Mouse (Mus musculus): ENCODE results near the gene Cpeb4. TPM values are rescaled to one million over a fixed set of nuclear protein-coding genes. Genes with fewer than 3 reads are reported as not detected.

Gene Cpeb4
- polyA plus RNA-seq, 1 experiment from 2014 or later: 5.4 TPM

DNA sequence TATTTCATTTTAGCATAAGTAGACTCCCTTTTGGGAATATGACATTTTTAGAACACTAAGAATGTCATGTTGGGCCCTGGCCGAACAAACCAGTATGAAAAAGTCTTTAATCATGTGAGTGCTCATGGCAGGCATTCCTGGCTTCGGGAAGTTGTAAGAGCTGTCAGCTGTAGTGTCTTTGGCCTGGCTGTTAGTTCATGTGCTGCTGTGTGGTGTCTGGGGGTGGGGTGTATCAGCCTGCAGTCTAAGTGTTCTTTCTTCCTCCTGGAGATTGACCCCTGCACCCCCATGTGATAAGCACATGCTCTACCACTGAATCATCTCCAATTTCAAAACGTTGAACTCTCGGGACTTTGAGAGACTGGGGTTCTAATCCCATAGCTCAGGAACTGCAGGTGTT is 63.6 kb downstream of the Cpeb4 start:
- Histone ChIP-seq H3K36me3 (peaks cover 19% of the 10 kb centered on the region), H3K4me3 (no peak overlapping the region), H3K27ac (no peak overlapping the region), H3K27me3 (ENCODE audit: insufficient read depth, poor library complexity, severe bottlenecking) (no peaks in the 10 kb centered on the region), H3K9me3 (no peaks in the 10 kb centered on the region), H3K4me1 (peaks cover 9% of the 10 kb centered on the region)
- DNase-seq (ENCODE audit: low spot score): no peak
- 27% methylated on average over 4 of the region's 4 CpGs for WGBS

DNA sequence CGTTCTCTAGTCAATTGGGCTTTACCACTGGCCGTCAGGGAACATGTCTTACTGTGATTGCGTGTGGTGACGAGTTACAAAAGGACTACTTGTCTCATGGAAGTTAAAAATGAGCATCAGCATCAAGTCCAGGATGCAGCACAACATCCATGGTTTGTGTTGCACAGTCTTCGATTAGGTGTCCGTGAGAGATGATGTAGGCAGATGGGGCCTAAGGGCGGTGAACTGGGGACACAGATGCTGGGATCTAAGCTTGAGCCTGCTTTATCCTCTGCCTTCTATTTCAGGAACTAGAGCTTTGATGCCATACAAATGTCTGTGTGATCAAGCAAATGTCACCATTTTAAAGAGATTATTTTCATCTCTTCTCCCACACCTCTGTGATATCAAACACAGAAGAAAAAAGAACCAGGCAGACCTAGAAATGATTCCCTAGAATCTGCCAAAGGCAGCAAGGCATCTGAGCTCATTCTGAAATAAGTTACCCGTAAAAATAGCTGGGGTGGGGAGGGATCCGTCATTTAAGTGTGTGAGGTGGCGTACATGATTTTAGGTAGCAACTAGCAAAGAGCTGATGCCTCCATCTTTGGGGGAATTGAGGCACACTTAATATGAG is 65.0 kb downstream of the Cpeb4 start:
- Histone ChIP-seq H3K4me3 (no peak overlapping the region), H3K9me3 (no peaks in the 10 kb centered on the region), H3K4me1 (peaks cover 9% of the 10 kb centered on the region), H3K36me3 (peaks cover 5% of the 10 kb centered on the region; the same call in 1 of the 2 replicates), H3K27ac (no peak overlapping the region), H3K27me3 (ENCODE audit: insufficient read depth, poor library complexity, severe bottlenecking) (no peaks in the 10 kb centered on the region)
- DNase-seq (ENCODE audit: low spot score): no peak
- WGBS: 87% methylated on average over 10 of the region's 10 CpGs

DNA sequence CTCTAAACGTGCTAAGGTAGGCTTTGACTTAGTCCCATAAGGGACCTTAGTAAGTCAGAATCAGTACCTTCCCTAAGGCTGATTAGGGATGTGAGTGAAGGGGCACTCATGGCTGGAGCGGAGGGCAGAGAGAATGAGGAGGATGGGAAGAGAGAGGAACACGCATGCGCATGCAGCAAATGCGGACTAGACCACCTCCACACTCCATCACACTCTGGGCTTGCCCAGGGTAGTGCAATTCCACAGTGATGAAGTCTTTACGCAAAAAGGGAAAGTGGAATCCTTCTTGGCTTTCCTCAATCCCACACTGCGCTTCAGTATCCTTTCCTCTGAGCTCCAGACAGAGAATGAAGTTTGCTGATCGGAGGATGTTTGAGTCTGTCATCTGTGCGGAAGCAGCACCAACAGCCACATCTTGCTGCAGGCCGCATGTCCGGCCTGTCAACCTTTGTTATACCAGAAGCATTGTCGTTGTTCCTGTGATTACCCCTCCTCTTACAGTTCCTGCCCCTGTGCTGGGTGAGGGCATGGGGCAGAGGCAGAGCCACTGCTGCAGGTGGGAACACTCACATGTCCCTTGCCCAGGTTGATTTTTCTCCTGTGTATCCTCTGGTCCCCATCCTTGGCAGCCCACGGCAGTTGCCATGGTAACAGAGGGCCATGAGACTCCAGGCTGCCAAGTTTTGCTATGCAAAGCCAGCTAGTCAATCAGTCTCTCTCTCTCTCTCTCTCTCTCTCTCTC is 69.1 kb downstream of the Cpeb4 start:
- WGBS: 81% methylated on average over 13 of the region's 13 CpGs
- 0 out of 2 replicates have a peak, but pooled peaks cover 2% of the 10 kb centered on the region for H3K36me3 ChIP-seq
- H3K27me3 ChIP-seq (ENCODE audit: insufficient read depth, poor library complexity, severe bottlenecking): no peaks in the 10 kb centered on the region
- H3K27ac ChIP-seq: no peak overlapping the region
- no peaks in the 10 kb centered on the region for H3K9me3 ChIP-seq
- H3K4me3 ChIP-seq: no peak overlapping the region
- no peak for DNase-seq (ENCODE audit: low spot score)
- peaks cover 3% of the 10 kb centered on the region for H3K4me1 ChIP-seq

DNA sequence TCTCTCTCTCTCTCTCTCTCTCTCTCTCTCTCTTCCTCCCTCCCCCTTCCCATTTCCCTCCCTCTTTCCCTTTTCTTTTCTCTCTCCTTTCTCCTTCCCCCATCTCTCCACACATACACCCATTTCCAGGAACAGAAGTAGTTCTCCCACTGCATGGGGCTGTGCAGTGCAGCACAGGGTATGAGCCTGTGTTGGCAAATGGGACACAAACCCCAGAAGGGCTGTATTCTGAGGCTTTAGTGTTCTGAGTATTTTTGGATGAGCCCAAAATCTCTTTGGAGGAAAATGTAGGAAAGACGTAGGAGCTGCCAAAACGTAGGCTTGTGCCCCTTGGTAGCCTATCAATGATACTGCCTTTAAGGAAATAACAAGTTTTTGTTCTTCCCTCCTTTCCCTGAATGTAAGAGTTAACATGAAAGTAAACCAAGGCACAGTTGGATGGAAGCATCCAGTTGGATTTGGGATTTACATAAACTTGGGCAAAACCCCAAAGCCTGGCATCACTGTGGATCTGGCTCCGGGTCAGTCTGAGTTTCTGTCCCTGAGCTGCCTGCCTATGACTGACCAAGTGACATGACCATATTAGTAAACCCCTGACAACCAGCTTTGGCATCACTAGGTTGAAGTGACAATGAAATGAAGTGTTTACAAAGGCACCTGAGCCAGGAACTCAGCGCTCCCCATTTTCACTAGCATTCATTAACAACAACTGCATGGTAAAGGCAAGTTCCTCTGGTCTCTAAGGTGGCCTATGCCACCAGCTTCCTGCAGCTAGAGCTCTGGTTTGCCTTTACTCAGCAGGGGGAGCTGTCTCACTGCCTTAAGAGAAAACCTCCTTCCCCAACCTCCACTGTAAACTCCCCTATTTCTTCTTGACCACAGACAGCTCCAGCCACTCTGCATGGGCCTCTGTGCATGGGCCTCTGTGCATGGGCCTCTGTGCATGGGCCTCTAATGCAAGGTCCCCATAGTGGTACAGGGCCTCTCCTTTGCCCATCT is 69.9 kb downstream of the Cpeb4 start:
- no peaks in the 10 kb centered on the region for H3K4me1 ChIP-seq
- no peak overlapping the region for H3K4me3 ChIP-seq
- H3K9me3 ChIP-seq: no peaks in the 10 kb centered on the region
- DNase-seq (ENCODE audit: low spot score): no peak
- no peak overlapping the region for H3K27ac ChIP-seq
- H3K27me3 ChIP-seq (ENCODE audit: insufficient read depth, poor library complexity, severe bottlenecking): no peaks in the 10 kb centered on the region
- no peaks in the 10 kb centered on the region for H3K36me3 ChIP-seq
- 76% methylated on average over 4 of the region's 4 CpGs for WGBS

DNA sequence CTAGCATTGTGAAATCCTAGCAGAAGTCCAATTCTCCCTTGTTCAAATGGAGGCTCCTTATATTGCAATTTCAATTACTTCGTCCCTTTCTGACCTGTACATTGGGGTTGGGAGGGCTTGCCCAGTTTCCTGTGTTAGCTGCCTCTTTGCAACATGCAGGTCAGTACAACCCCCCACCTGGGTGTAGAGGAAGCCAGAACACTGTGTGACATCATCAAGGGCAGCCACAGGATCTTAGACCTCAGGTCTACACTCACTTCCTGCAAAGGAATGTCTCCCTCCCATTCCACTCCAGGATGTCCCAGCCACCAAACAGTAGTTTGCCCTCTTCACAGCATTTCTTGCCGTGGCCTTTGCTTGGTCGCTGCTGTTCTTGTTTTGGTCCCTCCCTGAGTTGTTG is 73.5 kb downstream of the Cpeb4 start:
- 73% methylated on average over 3 of the region's 3 CpGs for WGBS
- H3K4me3 ChIP-seq: no peak overlapping the region
- H3K9me3 ChIP-seq: no peaks in the 10 kb centered on the region

DNA sequence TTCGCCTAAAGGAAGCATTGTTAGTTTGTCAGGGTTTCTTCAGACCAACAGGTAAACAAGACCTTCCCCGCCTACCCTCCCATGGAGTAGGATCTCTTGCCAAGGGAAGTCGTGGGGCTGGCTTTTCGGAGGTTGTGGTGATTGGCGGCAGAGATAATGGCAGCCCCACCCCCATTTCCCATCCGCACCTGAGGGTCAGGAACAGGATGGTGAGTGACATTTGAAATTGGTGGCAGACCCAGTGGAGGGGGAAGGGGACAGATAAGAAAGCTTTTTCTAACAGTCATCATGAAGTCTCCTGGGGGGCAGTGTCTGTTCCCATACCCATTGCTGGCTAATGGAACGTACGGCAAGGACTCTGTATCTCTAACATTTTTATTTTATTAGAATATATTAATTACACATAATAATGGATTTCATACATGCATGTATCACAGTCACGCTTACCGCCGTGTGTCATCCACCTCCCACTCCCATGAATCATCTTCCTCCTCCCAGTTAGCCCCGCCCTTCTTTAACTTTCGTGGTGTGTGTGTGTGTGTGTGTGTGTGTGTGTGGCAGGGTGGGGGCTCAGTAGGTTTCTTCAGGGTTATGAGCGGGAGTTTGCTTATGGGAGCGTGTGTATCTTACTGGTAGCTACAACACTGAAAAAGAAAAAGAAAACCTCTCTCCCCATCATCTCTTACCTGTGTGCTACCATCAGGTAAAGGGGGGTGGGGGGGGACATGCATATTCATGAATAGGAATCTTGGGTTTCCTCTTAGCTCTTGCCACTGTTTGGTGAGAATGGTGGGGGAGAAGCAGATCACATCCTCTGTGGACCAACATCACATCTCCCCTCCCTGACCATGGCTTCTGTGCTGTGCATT is 76.7 kb downstream of the Cpeb4 start:
- H3K4me3 ChIP-seq: peak overlapping the region; percentile 62
- H3K36me3 ChIP-seq: no peaks in the 10 kb centered on the region
- peaks cover 9% of the 10 kb centered on the region; the same call in 1 of the 2 replicates for H3K27me3 ChIP-seq (ENCODE audit: insufficient read depth, poor library complexity, severe bottlenecking)
- peak overlapping the region; percentile 84 for H3K27ac ChIP-seq
- H3K9me3 ChIP-seq: no peaks in the 10 kb centered on the region
- DNase-seq (ENCODE audit: low spot score): no peak
- WGBS: 12% methylated on average over 15 of the region's 15 CpGs
- peaks cover 11% of the 10 kb centered on the region for H3K4me1 ChIP-seq

More for the DNA sequence above, 73.5 kb downstream of the Cpeb4 start:
- Histone ChIP-seq H3K4me1 (peaks cover 11% of the 10 kb centered on the region), H3K27ac (no peak overlapping the region), H3K36me3 (no peaks in the 10 kb centered on the region), H3K27me3 (ENCODE audit: insufficient read depth, poor library complexity, severe bottlenecking) (peaks cover 4% of the 10 kb centered on the region; the same call in 1 of the 2 replicates)
- no peak for DNase-seq (ENCODE audit: low spot score)

DNA sequence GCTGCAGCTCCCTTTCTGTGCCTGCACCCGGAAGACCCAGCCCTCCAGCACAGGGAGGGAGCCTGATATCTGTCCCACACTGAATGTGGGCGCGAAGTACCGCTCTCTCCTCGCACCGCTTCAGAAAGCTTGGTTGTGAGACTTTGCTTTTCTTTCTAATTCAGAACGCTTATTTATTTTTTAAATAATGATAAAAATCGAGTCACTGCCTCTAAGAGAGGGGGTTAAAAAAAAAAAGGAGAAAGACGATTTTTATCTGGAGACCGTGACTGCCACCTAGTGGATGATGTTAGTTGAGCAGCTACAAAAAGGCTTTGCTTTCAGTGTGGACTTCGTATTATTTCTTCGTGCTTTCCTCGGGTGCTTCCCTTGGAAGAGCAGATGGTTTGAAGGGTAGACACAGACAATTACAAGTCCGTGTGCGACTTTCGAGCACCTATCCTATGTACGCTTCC is 77.3 kb downstream of the Cpeb4 start:
- Histone ChIP-seq H3K36me3 (no peaks in the 10 kb centered on the region), H3K4me3 (peak overlapping the region; percentile 62), H3K4me1 (peaks cover 11% of the 10 kb centered on the region), H3K27me3 (ENCODE audit: insufficient read depth, poor library complexity, severe bottlenecking) (peaks cover 9% of the 10 kb centered on the region; the same call in 1 of the 2 replicates), H3K27ac (peak overlapping the region; percentile 84), H3K9me3 (no peaks in the 10 kb centered on the region)
- peak; percentile 81 for DNase-seq (ENCODE audit: low spot score)
- under 1% methylated on average over 17 of the region's 17 CpGs for WGBS

DNA sequence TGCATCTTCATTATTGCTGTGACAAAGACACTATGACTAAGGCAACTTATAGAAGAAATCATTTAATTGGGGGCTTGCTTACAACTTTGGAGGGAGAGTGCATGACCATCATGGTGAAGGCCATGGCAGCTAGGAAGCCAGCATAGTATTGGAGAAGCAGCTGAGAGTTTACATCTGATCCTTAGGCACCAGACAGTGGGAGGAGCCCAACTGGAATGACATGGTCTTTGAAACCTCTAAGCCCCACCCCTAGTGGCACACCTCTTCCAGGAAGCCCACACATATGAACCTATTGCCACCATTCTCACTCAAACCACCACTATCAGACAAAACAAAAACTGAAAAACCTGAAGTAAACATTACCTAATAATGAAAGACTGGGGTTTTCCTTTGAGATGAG is 88.1 kb downstream of the Cpeb4 start:
- Histone ChIP-seq H3K4me1 (no peaks in the 10 kb centered on the region), H3K36me3 (no peaks in the 10 kb centered on the region), H3K9me3 (no peaks in the 10 kb centered on the region), H3K4me3 (no peak overlapping the region), H3K27ac (no peak overlapping the region), H3K27me3 (ENCODE audit: insufficient read depth, poor library complexity, severe bottlenecking) (no peaks in the 10 kb centered on the region)
- DNase-seq (ENCODE audit: low spot score): no peak

DNA sequence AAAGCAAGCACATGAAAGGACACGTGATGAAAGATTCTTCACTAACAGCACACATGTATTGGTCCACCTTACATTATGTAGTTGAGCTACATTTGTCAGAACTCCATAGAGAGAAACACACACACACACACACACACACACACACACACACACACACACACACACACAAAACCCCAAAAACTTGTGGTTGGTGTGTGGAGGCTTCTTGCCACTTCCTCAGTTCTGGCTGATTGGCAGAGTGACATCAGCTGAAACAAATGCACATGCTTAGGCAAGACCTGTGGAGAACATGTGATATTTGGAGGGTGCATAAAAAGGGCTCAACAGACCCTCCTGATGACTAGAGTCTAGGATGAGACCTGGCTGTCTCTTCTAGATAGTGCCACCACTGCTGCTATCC is 92.0 kb downstream of the Cpeb4 start:
- Histone ChIP-seq H3K9me3 (no peaks in the 10 kb centered on the region), H3K4me1 (peaks cover 8% of the 10 kb centered on the region), H3K27ac (no peak overlapping the region), H3K36me3 (no peaks in the 10 kb centered on the region), H3K27me3 (ENCODE audit: insufficient read depth, poor library complexity, severe bottlenecking) (no peaks in the 10 kb centered on the region), H3K4me3 (no peak overlapping the region)
- no peak for DNase-seq (ENCODE audit: low spot score)
- WGBS: 92% methylated on average over 1 of the region's 1 CpGs

DNA sequence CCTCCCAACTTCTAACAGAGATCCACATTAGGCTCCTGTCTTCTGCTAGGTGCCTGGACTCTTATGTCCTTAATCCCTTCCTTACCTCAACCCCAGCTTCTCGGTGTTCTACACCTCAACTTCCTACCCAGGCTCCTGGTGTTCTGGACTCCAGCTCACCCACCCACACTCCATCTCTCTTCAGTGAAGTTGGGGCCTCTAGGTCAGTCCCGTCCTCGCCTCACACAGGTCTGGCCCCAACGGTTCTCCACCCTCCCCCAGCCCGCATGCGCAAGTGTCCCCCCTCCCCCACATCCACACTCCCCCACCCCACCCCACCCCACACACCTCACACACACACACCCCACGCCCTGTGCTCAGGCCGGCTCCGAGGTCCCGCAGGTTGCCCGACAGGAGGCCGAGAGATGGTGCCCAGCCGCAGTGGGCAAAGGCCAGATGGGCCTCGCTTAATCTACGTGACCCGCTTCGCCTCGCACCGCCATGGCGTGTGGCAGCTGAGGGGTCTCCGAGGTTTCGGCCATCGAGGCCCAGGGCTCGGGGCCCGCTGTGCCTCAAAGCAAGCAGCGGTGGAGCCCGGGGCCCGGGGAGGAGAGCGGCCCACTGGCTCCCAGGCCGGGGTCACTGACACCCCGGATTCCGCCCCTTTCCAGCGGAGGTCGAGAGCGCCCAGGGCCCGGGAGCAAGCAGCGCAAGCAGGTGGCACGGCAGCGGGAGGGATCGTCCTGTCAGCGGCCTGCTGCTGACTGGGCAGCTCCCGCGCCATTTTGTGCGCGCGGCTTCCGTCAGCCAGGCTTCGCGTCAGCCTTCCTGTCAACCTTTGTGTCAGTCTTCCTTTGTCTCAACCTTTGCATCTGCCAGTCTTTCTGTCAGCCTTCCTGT is 93.5 kb downstream of the Cpeb4 start, which contains the start of gene 4930524B15Rik:
TSS of gene 4930524B15Rik (plus strand) at position 337 of the 879 bp plus-strand sequence.
- DNase-seq (ENCODE audit: low spot score): no peak
- Histone ChIP-seq H3K9me3 (no peaks in the 10 kb centered on the region), H3K4me1 (peaks cover 8% of the 10 kb centered on the region), H3K27me3 (ENCODE audit: insufficient read depth, poor library complexity, severe bottlenecking) (no peaks in the 10 kb centered on the region), H3K4me3 (peak within 1 kb of the TSS; percentile 61), H3K36me3 (no peaks in the 10 kb centered on the region), H3K27ac (peak within 1 kb of the TSS; percentile 90)
- 29% methylated on average over 47 of the region's 49 CpGs for WGBS

DNA sequence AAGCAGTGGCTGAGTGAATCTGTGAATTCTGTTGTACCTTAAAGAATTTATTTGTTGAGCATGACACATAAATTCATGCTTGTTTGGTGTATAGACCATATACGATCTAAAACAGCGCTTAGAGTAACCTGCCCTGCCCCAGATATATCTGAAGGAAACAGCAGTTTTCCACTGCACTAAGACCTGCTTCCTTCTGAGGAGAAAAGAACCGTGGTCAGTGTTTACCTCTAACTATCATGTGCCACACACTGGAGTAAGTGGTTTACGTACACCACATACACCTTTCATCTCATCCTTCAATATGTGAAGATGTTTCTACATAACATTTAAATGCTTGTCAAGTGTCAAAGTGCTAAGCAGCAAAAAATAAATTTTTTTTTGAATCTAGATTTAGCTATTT is 102.1 kb downstream of the Cpeb4 start:
- Histone ChIP-seq H3K36me3 (no peaks in the 10 kb centered on the region), H3K27ac (no peak overlapping the region), H3K27me3 (ENCODE audit: insufficient read depth, poor library complexity, severe bottlenecking) (no peaks in the 10 kb centered on the region), H3K4me1 (peaks cover 3% of the 10 kb centered on the region), H3K9me3 (no peaks in the 10 kb centered on the region), H3K4me3 (no peak overlapping the region)
- DNase-seq (ENCODE audit: low spot score): no peak
- 72% methylated on average over 4 of the region's 4 CpGs for WGBS

All from heart, embryonic 10.5 days (tissue).